Mouse (Mus musculus): ENCODE data around the gene Neurl3. TPM values are rescaled to one million over a fixed set of nuclear protein-coding genes. Genes with fewer than 3 reads are reported as not detected.

The Neurl3 gene
- polyA plus RNA-seq, 1 experiment, result 62.7 TPM

- 41% methylated on average over 1 of the region's 1 CpGs for WGBS
- H3K4me1 ChIP-seq (ENCODE audit: control insufficient read depth, insufficient read depth, low read length), result peaks cover 4% of the 10 kb centered on the region; the same call in 1 of the 2 replicates
- H3K27ac ChIP-seq (ENCODE audit: control insufficient read depth, insufficient read depth, low read depth, low read length, poor library complexity), result no peak overlapping the region
- no peak overlapping the region for H3K4me3 ChIP-seq (replicated peaks; ENCODE audit: control insufficient read depth, low read depth, low read length)
- TF ChIP-seq CTCF (IDR thresholded peaks at IDR 0.05; ENCODE audit: control insufficient read depth, insufficient read depth, low read length) (no peak), POLR2A (IDR thresholded peaks at IDR 0.05; ENCODE audit: borderline replicate concordance, control insufficient read depth, low read depth, low read length) (no peak)
Observed at GRCm38 (mm10) chr1:36260418-36260817, 14.1 kb downstream of the Neurl3 start.

GRCm38 (mm10) chr1:36259281-36259680, 15.2 kb downstream of the Neurl3 start:
- TF ChIP-seq CTCF (IDR thresholded peaks at IDR 0.05; ENCODE audit: control insufficient read depth, insufficient read depth, low read length), result no peak
- no peak for TF ChIP-seq POLR2A (IDR thresholded peaks at IDR 0.05; ENCODE audit: borderline replicate concordance, control insufficient read depth, low read depth, low read length)
- Histone ChIP-seq H3K4me3 (replicated peaks; ENCODE audit: control insufficient read depth, low read depth, low read length) (no peak overlapping the region), H3K27ac (ENCODE audit: control insufficient read depth, insufficient read depth, low read depth, low read length, poor library complexity) (0 out of 2 replicates have a peak overlapping the region, but pooled peaks have one; percentile 14), H3K4me1 (ENCODE audit: control insufficient read depth, insufficient read depth, low read length) (peaks cover 2% of the 10 kb centered on the region; the same call in 1 of the 2 replicates)
- 84% methylated on average over 2 of the region's 2 CpGs for WGBS

GRCm38 (mm10) chr1:36258631-36259030, 15.8 kb downstream of the Neurl3 start:
- H3K4me1 ChIP-seq (ENCODE audit: control insufficient read depth, insufficient read depth, low read length), result peaks cover 2% of the 10 kb centered on the region; the same call in 1 of the 2 replicates
- no peak overlapping the region for H3K27ac ChIP-seq (ENCODE audit: control insufficient read depth, insufficient read depth, low read depth, low read length, poor library complexity)
- WGBS, result 33% methylated on average over 2 of the region's 2 CpGs
- H3K4me3 ChIP-seq (replicated peaks; ENCODE audit: control insufficient read depth, low read depth, low read length), result no peak overlapping the region
- TF ChIP-seq CTCF (IDR thresholded peaks at IDR 0.05; ENCODE audit: control insufficient read depth, insufficient read depth, low read length), result no peak
- TF ChIP-seq POLR2A (IDR thresholded peaks at IDR 0.05; ENCODE audit: borderline replicate concordance, control insufficient read depth, low read depth, low read length), result no peak

GRCm38 (mm10) chr1:36257276-36257675, 17.2 kb downstream of the Neurl3 start:
- no peak overlapping the region for H3K4me3 ChIP-seq (replicated peaks; ENCODE audit: control insufficient read depth, low read depth, low read length)
- no peak overlapping the region for H3K27ac ChIP-seq (ENCODE audit: control insufficient read depth, insufficient read depth, low read depth, low read length, poor library complexity)
- TF ChIP-seq POLR2A (IDR thresholded peaks at IDR 0.05; ENCODE audit: borderline replicate concordance, control insufficient read depth, low read depth, low read length), result no peak
- no peak for TF ChIP-seq CTCF (IDR thresholded peaks at IDR 0.05; ENCODE audit: control insufficient read depth, insufficient read depth, low read length)
- WGBS, result 49% methylated on average over 8 of the region's 8 CpGs
- H3K4me1 ChIP-seq (ENCODE audit: control insufficient read depth, insufficient read depth, low read length), result no peaks in the 10 kb centered on the region; the same call in 1 of the 2 replicates

GRCm38 (mm10) chr1:36255871-36256640, 18.4 kb downstream of the Neurl3 start:
- WGBS, result 86% methylated on average over 20 of the region's 20 CpGs
- TF ChIP-seq CTCF (IDR thresholded peaks at IDR 0.05; ENCODE audit: control insufficient read depth, insufficient read depth, low read length) (no peak), POLR2A (IDR thresholded peaks at IDR 0.05; ENCODE audit: borderline replicate concordance, control insufficient read depth, low read depth, low read length) (no peak)
- Histone ChIP-seq H3K4me1 (ENCODE audit: control insufficient read depth, insufficient read depth, low read length) (no peaks in the 10 kb centered on the region; the same call in 1 of the 2 replicates), H3K27ac (ENCODE audit: control insufficient read depth, insufficient read depth, low read depth, low read length, poor library complexity) (no peak overlapping the region), H3K4me3 (replicated peaks; ENCODE audit: control insufficient read depth, low read depth, low read length) (no peak overlapping the region)

- 62% methylated on average over 25 of the region's 25 CpGs for WGBS
- TF ChIP-seq CTCF (IDR thresholded peaks at IDR 0.05; ENCODE audit: control insufficient read depth, insufficient read depth, low read length) (peak; percentile 45; the same call in 1 of the 2 replicates), POLR2A (IDR thresholded peaks at IDR 0.05; ENCODE audit: borderline replicate concordance, control insufficient read depth, low read depth, low read length) (no peak)
- Histone ChIP-seq H3K4me3 (replicated peaks; ENCODE audit: control insufficient read depth, low read depth, low read length) (no peak overlapping the region), H3K4me1 (ENCODE audit: control insufficient read depth, insufficient read depth, low read length) (no peaks in the 10 kb centered on the region), H3K27ac (ENCODE audit: control insufficient read depth, insufficient read depth, low read depth, low read length, poor library complexity) (no peak overlapping the region)
Observed at GRCm38 (mm10) chr1:36254635-36255360, 19.7 kb downstream of the Neurl3 start.

- no peak overlapping the region for H3K4me3 ChIP-seq (replicated peaks; ENCODE audit: control insufficient read depth, low read depth, low read length)
- TF ChIP-seq POLR2A (IDR thresholded peaks at IDR 0.05; ENCODE audit: borderline replicate concordance, control insufficient read depth, low read depth, low read length) (no peak), CTCF (IDR thresholded peaks at IDR 0.05; ENCODE audit: control insufficient read depth, insufficient read depth, low read length) (peak; percentile 76)
- 3% methylated on average over 6 of the region's 6 CpGs for WGBS
Observed at GRCm38 (mm10) chr1:36252791-36253190, 21.7 kb downstream of the Neurl3 start.

GRCm38 (mm10) chr1:36251426-36251825, 23.1 kb downstream of the Neurl3 start:
- 51% methylated on average over 9 of the region's 9 CpGs for WGBS
- no peak for TF ChIP-seq CTCF (IDR thresholded peaks at IDR 0.05; ENCODE audit: control insufficient read depth, insufficient read depth, low read length)
- TF ChIP-seq POLR2A (IDR thresholded peaks at IDR 0.05; ENCODE audit: borderline replicate concordance, control insufficient read depth, low read depth, low read length), result no peak
- Histone ChIP-seq H3K4me1 (ENCODE audit: control insufficient read depth, insufficient read depth, low read length) (no peaks in the 10 kb centered on the region), H3K4me3 (replicated peaks; ENCODE audit: control insufficient read depth, low read depth, low read length) (no peak overlapping the region), H3K27ac (ENCODE audit: control insufficient read depth, insufficient read depth, low read depth, low read length, poor library complexity) (no peak overlapping the region)

More at GRCm38 (mm10) chr1:36252791-36253190, 21.7 kb downstream of the Neurl3 start:
- Histone ChIP-seq H3K4me1 (ENCODE audit: control insufficient read depth, insufficient read depth, low read length) (no peaks in the 10 kb centered on the region), H3K27ac (ENCODE audit: control insufficient read depth, insufficient read depth, low read depth, low read length, poor library complexity) (no peak overlapping the region)

Measured in bone marrow, adult 2 months (tissue).